Mouse (Mus musculus): ENCODE results near the gene Man1a2. TPM values are rescaled to one million over a fixed set of nuclear protein-coding genes. Genes with fewer than 3 reads are reported as not detected.

Gene Man1a2
- polyA plus RNA-seq, 1 experiment: 7.1 TPM

- no peaks in the 10 kb centered on the region for H3K36me3 ChIP-seq (ENCODE audit: control insufficient read depth, insufficient read depth)
- no peak overlapping the region for H3ac ChIP-seq (ENCODE audit: control insufficient read depth, insufficient read length, low read depth)
- H3K27me3 ChIP-seq (ENCODE audit: control insufficient read depth, insufficient read depth, insufficient read length): no peaks in the 10 kb centered on the region
- TF ChIP-seq USF1 (IDR thresholded peaks at IDR 0.05; ENCODE audit: low read depth): no peak
- no peak for TF ChIP-seq CTCF (IDR thresholded peaks at IDR 0.05; ENCODE audit: control insufficient read depth, insufficient read depth, insufficient read length)
- TF ChIP-seq MAX (IDR thresholded peaks at IDR 0.05): no peak
- no peak for TF ChIP-seq MYOD1 (IDR thresholded peaks at IDR 0.05; ENCODE audit: control insufficient read depth, insufficient read length, low read depth)
- TF ChIP-seq MYOG (IDR thresholded peaks at IDR 0.05; ENCODE audit: control insufficient read depth, extremely low read depth, insufficient read length): no peak
- TF ChIP-seq FOSL1 (IDR thresholded peaks at IDR 0.05; ENCODE audit: insufficient read depth, low read length, poor library complexity, severe bottlenecking): no peak
- no peaks in the 10 kb centered on the region for H3K79me3 ChIP-seq (ENCODE audit: low read depth)
- no peaks in the 10 kb centered on the region for H3K79me2 ChIP-seq (ENCODE audit: control insufficient read depth, insufficient read depth)
- no peak overlapping the region for H3K4me3 ChIP-seq (ENCODE audit: insufficient read depth, poor library complexity, severe bottlenecking)
Measured at GRCm38 (mm10) chr3:100547162-100547912, 138.0 kb downstream of the Man1a2 start.

DNA sequence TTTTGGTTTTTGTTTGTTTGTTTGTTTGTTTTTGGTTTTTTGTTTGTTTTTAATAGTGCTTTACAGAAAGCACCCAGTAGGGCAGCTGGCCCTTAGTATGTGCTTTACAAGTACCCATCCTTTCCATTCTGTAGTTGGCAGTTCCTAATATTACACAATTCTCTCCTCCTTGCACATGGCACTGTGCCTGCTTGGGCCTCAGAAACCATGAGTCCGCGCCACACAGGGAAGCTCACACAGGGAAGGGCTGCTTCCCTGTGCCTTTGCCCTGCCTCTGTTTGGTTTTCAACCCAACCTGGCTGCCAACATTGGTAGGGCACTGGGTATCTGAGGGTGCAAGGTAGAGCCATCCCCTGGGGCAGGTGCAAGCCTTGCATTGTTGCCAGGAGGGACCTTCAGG lies 148.6 kb downstream of the Man1a2 start:
- H3K27me3 ChIP-seq (ENCODE audit: control insufficient read depth, insufficient read depth, insufficient read length): no peaks in the 10 kb centered on the region
- TF ChIP-seq CTCF (IDR thresholded peaks at IDR 0.05; ENCODE audit: control insufficient read depth, insufficient read depth, insufficient read length) (no peak), FOSL1 (IDR thresholded peaks at IDR 0.05; ENCODE audit: insufficient read depth, low read length, poor library complexity, severe bottlenecking) (no peak), MYOG (IDR thresholded peaks at IDR 0.05; ENCODE audit: control insufficient read depth, extremely low read depth, insufficient read length) (no peak), USF1 (IDR thresholded peaks at IDR 0.05; ENCODE audit: low read depth) (no peak), MYOD1 (IDR thresholded peaks at IDR 0.05; ENCODE audit: control insufficient read depth, insufficient read length, low read depth) (no peak), MAX (IDR thresholded peaks at IDR 0.05) (no peak), CEBPB (IDR thresholded peaks at IDR 0.05; ENCODE audit: low read depth) (no peak)
- no peak overlapping the region for H3ac ChIP-seq (ENCODE audit: control insufficient read depth, insufficient read length, low read depth)
- no peaks in the 10 kb centered on the region for H3K36me3 ChIP-seq (ENCODE audit: control insufficient read depth, insufficient read depth)
- H3K79me2 ChIP-seq (ENCODE audit: control insufficient read depth, insufficient read depth): no peaks in the 10 kb centered on the region
- no peak overlapping the region for H3K4me3 ChIP-seq (ENCODE audit: insufficient read depth, poor library complexity, severe bottlenecking)
- no peaks in the 10 kb centered on the region for H3K79me3 ChIP-seq (ENCODE audit: low read depth)

DNA sequence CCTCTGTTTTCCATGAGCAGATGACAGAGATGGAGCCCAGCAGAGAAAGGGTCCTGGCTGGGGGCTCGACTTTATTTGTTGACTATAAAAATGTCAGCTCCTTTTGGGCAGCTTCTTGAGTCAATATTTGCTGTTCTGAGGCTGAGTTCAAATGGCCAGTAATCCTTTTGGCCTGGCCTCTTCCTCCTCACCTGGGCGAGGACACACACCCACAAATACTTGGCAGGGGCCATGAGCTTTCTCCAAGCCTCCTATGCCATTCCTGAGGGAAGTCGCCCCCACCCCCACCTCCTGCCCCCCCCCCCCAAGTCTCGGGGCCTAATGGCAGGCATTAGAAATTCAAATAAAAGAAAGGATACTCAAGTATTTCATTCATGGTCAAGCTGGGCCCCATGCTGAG lies 149.4 kb downstream of the Man1a2 start:
- Histone ChIP-seq H3K27me3 (ENCODE audit: control insufficient read depth, insufficient read depth, insufficient read length) (no peaks in the 10 kb centered on the region), H3K4me3 (ENCODE audit: insufficient read depth, poor library complexity, severe bottlenecking) (no peak overlapping the region), H3ac (ENCODE audit: control insufficient read depth, insufficient read length, low read depth) (no peak overlapping the region), H3K36me3 (ENCODE audit: control insufficient read depth, insufficient read depth) (no peaks in the 10 kb centered on the region), H3K79me3 (ENCODE audit: low read depth) (no peaks in the 10 kb centered on the region), H3K79me2 (ENCODE audit: control insufficient read depth, insufficient read depth) (no peaks in the 10 kb centered on the region)
- no peak for TF ChIP-seq MAX (IDR thresholded peaks at IDR 0.05)
- no peak for TF ChIP-seq CEBPB (IDR thresholded peaks at IDR 0.05; ENCODE audit: low read depth)
- TF ChIP-seq MYOD1 (IDR thresholded peaks at IDR 0.05; ENCODE audit: control insufficient read depth, insufficient read length, low read depth): no peak
- TF ChIP-seq CTCF (IDR thresholded peaks at IDR 0.05; ENCODE audit: control insufficient read depth, insufficient read depth, insufficient read length): no peak
- no peak for TF ChIP-seq MYOG (IDR thresholded peaks at IDR 0.05; ENCODE audit: control insufficient read depth, extremely low read depth, insufficient read length)
- TF ChIP-seq FOSL1 (IDR thresholded peaks at IDR 0.05; ENCODE audit: insufficient read depth, low read length, poor library complexity, severe bottlenecking): no peak

- TF ChIP-seq FOSL1 (IDR thresholded peaks at IDR 0.05; ENCODE audit: insufficient read depth, low read length, poor library complexity, severe bottlenecking): no peak
- no peak for TF ChIP-seq CTCF (IDR thresholded peaks at IDR 0.05; ENCODE audit: control insufficient read depth, insufficient read depth, insufficient read length)
- TF ChIP-seq MYOD1 (IDR thresholded peaks at IDR 0.05; ENCODE audit: control insufficient read depth, insufficient read length, low read depth): no peak
- TF ChIP-seq CEBPB (IDR thresholded peaks at IDR 0.05; ENCODE audit: low read depth): no peak
- TF ChIP-seq MAX (IDR thresholded peaks at IDR 0.05): no peak
- no peak for TF ChIP-seq USF1 (IDR thresholded peaks at IDR 0.05; ENCODE audit: low read depth)
- TF ChIP-seq MYOG (IDR thresholded peaks at IDR 0.05; ENCODE audit: control insufficient read depth, extremely low read depth, insufficient read length): no peak
- H3K4me3 ChIP-seq (ENCODE audit: insufficient read depth, poor library complexity, severe bottlenecking): no peak overlapping the region
- no peaks in the 10 kb centered on the region for H3K27me3 ChIP-seq (ENCODE audit: control insufficient read depth, insufficient read depth, insufficient read length)
- H3K79me3 ChIP-seq (ENCODE audit: low read depth): no peaks in the 10 kb centered on the region
- H3K79me2 ChIP-seq (ENCODE audit: control insufficient read depth, insufficient read depth): no peaks in the 10 kb centered on the region
- H3K36me3 ChIP-seq (ENCODE audit: control insufficient read depth, insufficient read depth): no peaks in the 10 kb centered on the region
- H3ac ChIP-seq (ENCODE audit: control insufficient read depth, insufficient read length, low read depth): no peak overlapping the region
Measured at GRCm38 (mm10) chr3:100535298-100535697, 150.0 kb downstream of the Man1a2 start.

DNA sequence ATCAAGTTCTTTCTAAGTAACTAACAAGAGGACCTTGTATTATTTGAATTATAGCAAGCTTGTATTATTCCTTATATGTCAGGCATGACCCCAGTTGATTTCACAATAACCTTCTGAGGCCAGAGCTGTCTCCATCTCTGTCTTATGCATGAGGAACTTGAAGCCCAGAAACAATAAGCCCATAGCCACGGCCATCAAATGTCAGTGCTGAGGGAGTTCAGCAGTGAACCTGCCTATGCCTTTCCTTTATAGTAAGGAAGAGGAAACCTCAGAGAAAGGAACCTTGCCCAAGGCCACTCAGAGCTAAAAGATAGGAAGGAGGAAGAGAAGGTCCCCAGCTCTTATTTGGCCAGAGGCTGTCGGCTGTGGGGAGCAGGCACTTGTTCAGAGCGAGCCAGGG lies 150.9 kb downstream of the Man1a2 start:
- Histone ChIP-seq H3K27me3 (ENCODE audit: control insufficient read depth, insufficient read depth, insufficient read length) (no peaks in the 10 kb centered on the region), H3K36me3 (ENCODE audit: control insufficient read depth, insufficient read depth) (no peaks in the 10 kb centered on the region), H3ac (ENCODE audit: control insufficient read depth, insufficient read length, low read depth) (no peak overlapping the region), H3K79me2 (ENCODE audit: control insufficient read depth, insufficient read depth) (no peaks in the 10 kb centered on the region), H3K79me3 (ENCODE audit: low read depth) (no peaks in the 10 kb centered on the region), H3K4me3 (ENCODE audit: insufficient read depth, poor library complexity, severe bottlenecking) (no peak overlapping the region)
- no peak for TF ChIP-seq MYOD1 (IDR thresholded peaks at IDR 0.05; ENCODE audit: control insufficient read depth, insufficient read length, low read depth)
- no peak for TF ChIP-seq CTCF (IDR thresholded peaks at IDR 0.05; ENCODE audit: control insufficient read depth, insufficient read depth, insufficient read length)
- TF ChIP-seq USF1 (IDR thresholded peaks at IDR 0.05; ENCODE audit: low read depth): no peak

DNA sequence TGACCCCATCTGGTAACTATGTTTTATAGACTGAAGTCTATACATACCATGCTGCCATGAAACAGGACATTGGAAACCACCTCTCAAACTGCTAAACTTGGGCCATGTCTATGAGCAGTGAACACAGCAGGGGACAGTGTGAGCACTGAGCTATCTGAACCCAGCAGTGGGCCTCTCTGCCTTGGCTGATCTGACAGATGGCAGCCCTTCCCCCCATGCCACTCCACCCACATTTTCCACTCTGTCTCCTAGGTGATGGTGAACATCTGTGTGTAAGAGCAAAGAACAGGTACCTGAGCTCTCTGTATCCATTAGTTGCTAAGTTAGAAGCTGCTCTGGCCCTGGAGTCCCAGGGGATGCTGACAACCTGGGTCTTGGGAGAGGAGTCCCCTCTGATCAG lies 151.9 kb downstream of the Man1a2 start:
- TF ChIP-seq CEBPB (IDR thresholded peaks at IDR 0.05; ENCODE audit: low read depth) (no peak), MAX (IDR thresholded peaks at IDR 0.05) (no peak), USF1 (IDR thresholded peaks at IDR 0.05; ENCODE audit: low read depth) (no peak), FOSL1 (IDR thresholded peaks at IDR 0.05; ENCODE audit: insufficient read depth, low read length, poor library complexity, severe bottlenecking) (no peak), MYOG (IDR thresholded peaks at IDR 0.05; ENCODE audit: control insufficient read depth, extremely low read depth, insufficient read length) (no peak), MYOD1 (IDR thresholded peaks at IDR 0.05; ENCODE audit: control insufficient read depth, insufficient read length, low read depth) (no peak), CTCF (IDR thresholded peaks at IDR 0.05; ENCODE audit: control insufficient read depth, insufficient read depth, insufficient read length) (no peak)
- Histone ChIP-seq H3K79me2 (ENCODE audit: control insufficient read depth, insufficient read depth) (no peaks in the 10 kb centered on the region), H3ac (ENCODE audit: control insufficient read depth, insufficient read length, low read depth) (no peak overlapping the region), H3K4me3 (ENCODE audit: insufficient read depth, poor library complexity, severe bottlenecking) (no peak overlapping the region), H3K36me3 (ENCODE audit: control insufficient read depth, insufficient read depth) (no peaks in the 10 kb centered on the region), H3K27me3 (ENCODE audit: control insufficient read depth, insufficient read depth, insufficient read length) (no peaks in the 10 kb centered on the region), H3K79me3 (ENCODE audit: low read depth) (no peaks in the 10 kb centered on the region)
